Mouse (Mus musculus) mouse trophoblast stem cell (cell line): ENCODE data around the gene Olfr384.
"Not testable (repeated sequence)": the region's sequence is repeated elsewhere in the genome, so short reads cannot be mapped to it uniquely, and the experiment has no call there.

ENCODE experiments used
- in situ Hi-C, 2 experiments: fragments of 300-500 bp; cut with MseI, MboI; formaldehyde crosslinking; loops; 2 replicates in 1 of 2; 3 replicates in 1 of 2; pipeline ENCODE4 v1.15.1; 2025

Gene Olfr384

DNA sequence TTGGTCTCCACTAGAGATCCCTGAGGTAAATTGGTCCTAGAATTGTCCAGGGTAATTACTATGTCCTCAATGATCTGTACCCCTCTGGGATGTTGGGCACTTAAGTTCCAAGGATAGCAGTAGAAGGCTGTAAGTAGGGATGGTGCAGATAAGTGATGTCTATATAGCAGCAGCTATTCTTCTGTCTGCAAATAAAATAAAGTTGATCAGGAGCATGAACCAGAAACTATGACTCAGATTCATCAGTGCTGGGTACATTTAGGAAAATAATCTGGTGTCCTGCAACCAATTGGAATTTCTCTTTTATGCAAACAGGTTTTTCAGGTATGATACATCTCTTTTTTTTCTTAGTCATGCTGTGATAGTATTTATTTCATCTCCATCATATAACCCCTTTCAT, at the start of gene Olfr384:
Gene Olfr384, plus strand, starts transcription at position 301 of the 400 bp plus-strand sequence.
- in situ Hi-C loops = no loop called here

- in situ Hi-C loops = loop anchor here in 1 of 2 experiments (5.0 kb wide), 1 partner anchor 43 kb away; no protein-coding TSS in a partner anchor
These were observed 18.5 kb upstream of the Olfr384 start for GRCm38 (mm10) chr11:73579871-73580270.

DNA sequence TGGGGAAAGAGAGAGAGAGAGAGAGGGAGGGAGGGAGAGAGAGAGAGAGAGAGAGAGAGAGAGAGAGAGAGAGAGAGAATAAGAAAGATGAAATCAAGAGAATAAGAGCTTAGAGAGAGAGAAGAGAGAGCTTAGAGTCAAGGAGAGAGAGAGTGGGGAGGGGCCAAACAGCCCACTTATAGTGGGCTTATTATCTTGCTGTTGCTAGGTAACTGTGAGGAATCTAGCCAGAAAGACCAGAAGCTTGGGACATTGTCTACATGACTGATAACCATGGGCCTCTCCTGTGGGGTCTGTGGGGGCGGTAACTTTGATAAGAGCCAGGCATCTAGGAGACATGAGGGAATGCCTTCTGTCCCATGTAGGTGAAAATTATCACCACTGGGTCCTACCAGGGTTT, 15.2 kb upstream of the Olfr384 start:
- in situ Hi-C loops = not testable (repeated sequence)

- in situ Hi-C loops = no loop called here
These were observed 5.5 kb upstream of the Olfr384 start, which contains the start of gene Olfr385 for GRCm38 (mm10) chr11:73592908-73593307. Gene Olfr385, minus strand, starts transcription at chr11:73593008.
